Mouse (Mus musculus): ENCODE data around the gene Pdlim1.

- no peak for TF ChIP-seq GATA1 (IDR thresholded peaks at IDR 0.05; ENCODE audit: borderline replicate concordance, low read length)
- no peak for TF ChIP-seq FLI1 (IDR thresholded peaks at IDR 0.05; ENCODE audit: low read length)
These were observed 6.9 kb upstream of the Pdlim1 start for GRCm38 (mm10) chr19:40278372-40279023.
